Mouse (Mus musculus) layer of hippocampus, adult 9-11 months (tissue): Measurements from ENCODE around the gene Zfp598.

Experiments
- DNase-seq: peaks from one replicate; pipeline ENCODE4 v3.0.0; 2022

The Zfp598 gene

GRCm38 (mm10) chr17:24723122-24723880 is 53.8 kb downstream of the Zfp598 start:
- DNase-seq = no peak

DNA sequence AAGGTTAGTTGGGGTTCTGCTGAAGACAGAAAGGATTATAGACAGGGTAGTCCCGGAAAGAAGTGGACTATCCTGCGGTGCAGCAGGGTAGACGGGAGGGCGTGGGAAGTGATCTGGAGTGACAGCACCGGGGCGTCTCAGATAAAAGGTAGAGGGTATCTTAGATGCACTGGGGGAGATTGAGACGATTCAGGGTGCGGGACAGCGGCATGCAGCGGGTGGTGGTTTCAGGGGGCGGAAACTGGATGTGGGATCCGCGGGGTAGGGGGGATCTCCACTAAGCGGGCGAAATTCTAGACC is 54.3 kb downstream of the Zfp598 start:
- DNase-seq = no peak

DNA sequence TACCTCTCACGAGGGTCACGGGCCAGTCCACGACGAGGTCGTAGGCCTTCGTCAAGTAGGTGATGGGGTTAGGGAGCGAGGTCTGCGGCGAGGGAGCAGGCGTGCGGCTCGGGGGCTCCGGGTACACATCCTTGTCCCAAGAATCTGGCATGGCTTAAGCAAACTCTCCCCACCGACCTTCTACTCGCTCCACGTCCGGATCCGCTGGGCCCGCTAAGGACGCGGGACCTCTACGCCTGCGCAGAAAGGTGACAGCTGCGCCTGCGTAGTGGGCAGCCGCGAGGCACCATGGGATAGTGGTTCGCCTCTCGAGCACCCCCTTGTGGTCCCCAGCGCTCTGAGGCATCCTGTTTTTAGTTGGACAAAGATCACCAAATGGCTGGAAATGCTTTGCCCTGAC is 54.7 kb downstream of the Zfp598 start, which contains the start of gene Ndufb10:
Ndufb10 (minus strand) TSS at position 295 of the 400 bp plus-strand sequence.
- peak; percentile 95 for DNase-seq

DNA sequence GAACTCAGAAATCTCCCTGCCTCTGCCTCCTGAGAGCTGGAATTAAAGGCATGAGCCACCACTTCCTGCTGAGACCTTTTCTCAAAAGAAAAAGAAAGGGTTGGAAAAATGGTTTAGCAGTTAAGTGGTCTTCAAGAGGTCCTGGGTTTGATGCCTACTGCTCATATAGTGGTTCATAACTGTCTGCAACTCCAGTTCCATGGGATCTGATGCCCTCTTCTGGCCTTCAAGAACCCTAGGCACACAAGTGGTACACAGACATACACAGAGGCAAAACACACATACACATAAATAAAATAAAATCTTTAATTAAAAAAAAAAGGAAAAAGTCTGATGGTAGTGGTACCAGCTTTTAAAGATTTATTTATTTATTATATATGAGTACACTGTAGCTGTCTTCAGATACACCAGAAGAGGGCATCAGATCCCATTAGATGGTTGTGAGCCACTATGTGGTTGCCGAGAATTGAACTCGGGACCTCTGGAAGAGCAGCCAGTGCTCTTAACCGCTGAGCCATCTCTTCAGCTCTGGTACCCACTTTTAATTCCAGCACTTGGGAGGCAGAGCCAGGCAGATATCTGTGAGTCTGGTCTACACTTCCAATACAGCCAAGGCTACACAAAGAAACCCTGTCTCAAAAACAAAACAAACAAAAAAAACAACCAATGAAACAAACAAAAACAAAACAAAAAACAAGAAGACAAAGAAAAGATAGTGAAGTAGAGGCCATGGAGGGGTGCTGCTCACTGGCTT is 56.3 kb downstream of the Zfp598 start:
- no peak for DNase-seq

DNA sequence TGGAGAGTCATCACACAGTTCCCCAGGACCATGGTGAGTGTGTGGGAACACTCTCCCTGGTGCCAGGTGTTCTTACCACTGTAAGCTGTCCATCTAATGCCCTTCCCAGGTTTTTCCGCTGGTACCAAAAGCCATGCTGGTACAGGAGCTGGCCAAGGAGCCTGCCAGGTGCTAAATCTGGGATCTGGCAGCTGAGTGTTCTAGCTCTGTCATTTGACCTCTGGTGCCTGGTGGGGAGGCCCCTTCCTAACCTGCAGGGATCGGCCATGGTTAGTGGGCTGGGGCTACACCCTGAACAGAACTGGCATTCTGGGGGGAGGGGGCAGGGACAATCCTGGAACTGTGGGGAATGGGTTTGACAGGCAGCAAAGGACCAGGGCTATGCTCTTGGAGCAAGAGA is 58.1 kb downstream of the Zfp598 start, which contains the start of gene Rpl3l:
Rpl3l (plus strand) TSS at position 203 of the 400 bp plus-strand sequence.
- DNase-seq = no peak

GRCm38 (mm10) chr17:24728184-24728583 is 58.7 kb downstream of the Zfp598 start:
- no peak for DNase-seq

- no peak for DNase-seq
Measured at GRCm38 (mm10) chr17:24729067-24729466, 59.6 kb downstream of the Zfp598 start.

DNA sequence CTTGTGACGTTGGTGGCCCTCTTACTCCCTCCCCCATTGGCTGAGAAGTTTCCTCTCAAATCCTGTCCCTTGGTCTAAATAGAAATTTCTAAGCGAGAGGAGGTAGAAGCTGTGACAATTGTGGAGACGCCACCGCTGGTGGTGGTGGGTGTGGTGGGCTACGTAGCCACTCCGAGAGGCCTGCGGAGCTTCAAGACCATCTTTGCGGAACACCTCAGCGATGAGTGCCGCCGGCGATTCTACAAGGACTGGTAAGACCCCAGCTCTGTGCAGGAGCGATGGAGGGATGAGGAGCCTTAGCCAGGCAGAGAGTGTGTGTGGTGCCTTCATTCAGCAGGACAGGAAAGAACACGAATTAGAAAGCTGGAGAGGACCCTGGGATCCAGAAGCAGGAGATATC is 61.3 kb downstream of the Zfp598 start:
- DNase-seq = no peak
